Mouse (Mus musculus) layer of hippocampus, adult 9-11 months (tissue): ENCODE measurements around the gene Abi3.
A peak's percentile ranks its signal among the peaks of the same experiment; 100 is the strongest.
"Not testable (repeated sequence)": the region's sequence is repeated elsewhere in the genome, so short reads cannot be mapped to it uniquely, and the experiment has no call there.

Experiments
- DNase-seq: peaks from one replicate; pipeline ENCODE4 v3.0.0; 2022

Gene Abi3

DNA sequence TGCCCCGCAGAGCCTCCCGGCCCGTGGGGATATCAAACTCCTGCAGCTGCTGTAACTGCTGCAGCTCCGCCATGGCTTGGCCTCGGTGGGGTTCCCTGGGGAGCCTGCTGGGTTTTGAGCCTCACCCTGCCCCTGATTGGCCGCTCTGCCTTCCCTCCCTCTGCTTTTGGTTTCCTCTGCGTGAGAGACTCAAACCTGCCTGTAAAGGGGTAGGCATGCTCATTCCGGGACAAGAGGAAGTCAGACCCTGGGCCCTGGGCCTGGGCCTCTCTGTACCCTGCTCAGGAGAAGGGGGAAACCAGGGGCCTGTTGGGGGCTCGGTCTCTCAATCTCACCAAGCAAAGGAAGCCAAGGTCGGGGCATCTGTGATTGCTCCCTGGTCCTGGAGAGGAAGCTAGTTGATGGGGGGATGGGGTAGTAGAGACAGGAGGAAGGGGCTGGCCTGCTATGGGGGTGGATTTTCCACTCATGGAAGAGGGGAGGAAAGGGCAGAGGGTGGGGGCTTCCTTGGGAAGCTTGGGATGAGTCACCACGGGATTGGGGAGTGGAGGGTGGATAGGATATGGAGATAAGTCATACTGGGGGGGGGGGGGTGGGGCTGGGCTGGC lies at the start of gene Abi3:
Gene Abi3 (minus strand): TSS at position 403 of the 608 bp plus-strand sequence.
- peak; percentile 71 for DNase-seq

DNA sequence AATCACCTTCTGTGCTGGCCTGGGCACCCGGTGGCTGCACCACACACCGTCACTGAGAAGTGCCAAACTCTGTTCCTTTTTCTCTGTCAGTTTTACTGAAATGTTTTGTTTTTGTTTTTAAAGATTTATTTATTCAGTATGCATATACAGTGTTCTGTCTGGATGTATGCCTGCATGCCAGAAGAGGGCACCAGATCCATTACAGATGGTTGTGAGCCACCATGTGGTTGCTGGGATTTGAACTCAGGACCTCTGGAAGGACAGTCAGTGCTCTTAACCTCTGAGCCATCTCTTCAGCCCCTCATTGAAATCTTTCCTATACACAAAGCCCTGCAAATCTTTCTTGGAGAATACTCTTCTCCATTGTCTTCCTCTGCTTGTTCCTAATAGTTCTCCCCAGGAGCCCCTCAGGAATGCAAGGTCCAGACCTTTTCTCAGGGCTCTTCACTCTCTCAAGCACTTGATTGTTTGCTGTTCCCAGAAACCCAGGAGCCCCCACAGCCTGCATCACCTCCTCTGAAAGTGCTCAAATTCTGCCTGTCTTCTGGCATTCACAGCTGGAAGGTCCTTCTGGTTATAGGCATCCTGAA lies 48.3 kb upstream of the Abi3 start:
- DNase-seq = no peak

DNA sequence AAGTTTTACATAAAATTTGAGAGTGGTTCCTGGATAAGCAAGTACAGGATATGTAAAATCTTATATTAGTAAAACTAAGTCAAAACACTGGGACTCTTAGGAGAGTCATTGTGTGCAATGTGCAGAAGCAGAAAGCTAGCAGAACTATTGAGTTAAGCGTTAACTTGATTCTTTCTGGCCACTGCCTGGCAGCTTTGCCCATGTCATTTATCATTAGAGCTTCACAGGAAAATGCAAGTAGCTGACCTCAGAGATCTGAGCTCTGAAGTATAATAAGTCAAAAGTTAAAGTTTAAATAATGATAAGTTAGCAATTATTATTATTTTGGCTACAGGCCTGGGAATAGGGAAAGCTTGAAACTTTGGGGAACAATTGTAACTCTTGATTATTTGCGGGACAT lies 37.6 kb upstream of the Abi3 start:
- not testable (repeated sequence) for DNase-seq

DNA sequence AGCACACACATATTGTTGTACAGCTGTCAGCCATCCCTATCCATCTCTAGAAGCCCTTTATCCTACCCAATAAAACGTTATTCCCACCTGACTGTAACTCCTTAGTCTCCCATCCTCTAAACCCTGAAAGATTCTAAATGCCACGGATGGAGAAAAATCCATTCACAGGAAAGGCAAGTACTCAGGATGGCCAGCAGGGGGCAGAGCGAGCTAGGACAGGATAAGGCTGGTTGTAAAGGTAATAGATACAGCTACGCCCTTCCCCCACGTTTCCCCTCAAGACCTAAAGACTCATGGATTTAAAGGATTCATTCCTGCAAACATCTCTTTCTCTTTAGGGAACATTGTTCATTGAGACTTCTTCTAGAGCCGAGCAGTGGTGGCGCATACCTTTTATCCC lies 34.0 kb upstream of the Abi3 start:
- no peak for DNase-seq

DNA sequence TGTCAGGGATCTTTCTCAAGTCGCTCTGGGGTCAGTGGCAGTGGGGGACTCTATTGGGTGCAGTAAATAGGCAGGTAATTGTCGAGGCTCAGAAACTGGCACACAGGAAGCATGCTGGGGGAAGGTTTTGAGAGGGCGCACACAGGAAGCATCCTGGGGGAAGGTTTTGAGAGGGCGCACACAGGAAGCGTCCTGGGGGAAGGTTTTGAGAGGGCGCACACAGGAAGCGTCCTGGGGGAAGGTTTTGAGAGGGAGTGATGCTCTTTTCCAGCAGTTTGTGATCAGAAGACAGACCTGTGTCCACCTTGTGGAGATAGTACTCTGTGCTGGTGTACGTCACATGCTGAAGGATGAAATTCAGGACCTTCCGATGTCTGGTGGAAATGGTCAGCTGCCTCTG lies 33.5 kb upstream of the Abi3 start:
- DNase-seq = no peak

DNA sequence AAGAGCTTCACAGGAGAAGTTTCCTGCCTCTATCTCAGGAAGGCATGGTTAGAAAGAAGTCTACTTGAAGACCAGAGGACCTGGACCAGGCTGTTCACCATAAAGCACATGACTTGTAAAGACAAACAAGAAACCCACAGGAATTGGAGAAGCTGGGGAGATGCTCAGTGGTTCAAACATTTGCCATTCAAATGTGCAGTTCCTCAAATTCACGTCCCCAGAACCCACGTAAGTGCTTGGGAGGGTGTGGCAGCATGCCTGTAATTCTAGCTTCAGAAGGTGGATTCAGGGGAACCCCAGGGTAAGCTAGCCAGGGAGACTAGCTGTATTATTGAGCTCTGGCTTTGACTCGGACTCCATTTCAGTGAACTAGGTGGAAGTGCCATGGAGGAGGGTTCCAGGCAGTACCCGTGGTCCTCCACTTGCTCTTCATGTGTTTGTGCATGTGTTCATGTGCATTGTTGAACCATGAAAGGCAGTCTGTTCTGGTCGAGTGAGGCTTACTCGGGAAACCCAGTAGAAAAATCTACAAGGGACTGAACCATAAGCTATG lies 27.7 kb upstream of the Abi3 start:
- no peak for DNase-seq

DNA sequence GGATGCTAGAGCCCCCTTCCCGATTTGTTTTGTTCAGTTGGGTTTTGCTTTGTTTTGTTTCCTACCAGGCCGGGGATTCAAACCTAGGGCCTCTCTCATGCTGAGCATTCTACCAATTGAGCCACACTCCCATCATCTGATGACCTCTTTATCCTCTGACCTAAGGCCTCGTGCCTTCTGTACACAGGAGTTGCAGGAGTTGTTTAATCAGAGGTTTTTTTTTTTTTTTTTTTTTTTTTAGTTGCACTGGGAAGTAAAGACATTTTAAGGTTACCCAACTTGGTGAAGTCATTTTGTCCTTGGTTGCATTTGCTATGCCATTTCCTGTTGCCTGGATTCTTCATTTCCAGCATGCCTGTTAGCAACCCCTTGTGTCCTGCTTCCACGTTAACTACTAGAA lies 27.2 kb upstream of the Abi3 start:
- DNase-seq = no peak

DNA sequence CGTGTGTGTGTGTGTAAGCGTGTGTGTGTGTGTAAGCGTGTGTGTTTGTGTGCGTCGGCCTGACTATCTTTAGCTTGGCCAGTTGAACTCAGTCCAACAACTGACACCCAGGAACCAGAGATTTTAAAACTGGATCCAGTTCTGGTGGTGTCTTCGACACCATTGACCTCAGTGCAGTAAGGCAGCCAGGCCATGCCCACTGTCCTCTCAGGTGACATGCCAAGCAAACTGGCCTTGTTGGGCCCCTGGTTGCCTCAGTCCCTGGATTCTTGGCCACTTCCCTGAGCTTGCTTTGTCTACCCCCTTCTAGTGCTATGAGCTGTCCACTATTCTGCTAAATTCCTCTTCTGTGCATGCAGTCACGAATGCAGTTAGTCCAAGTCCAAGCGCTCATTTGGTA lies 19.1 kb upstream of the Abi3 start:
- DNase-seq = no peak

DNA sequence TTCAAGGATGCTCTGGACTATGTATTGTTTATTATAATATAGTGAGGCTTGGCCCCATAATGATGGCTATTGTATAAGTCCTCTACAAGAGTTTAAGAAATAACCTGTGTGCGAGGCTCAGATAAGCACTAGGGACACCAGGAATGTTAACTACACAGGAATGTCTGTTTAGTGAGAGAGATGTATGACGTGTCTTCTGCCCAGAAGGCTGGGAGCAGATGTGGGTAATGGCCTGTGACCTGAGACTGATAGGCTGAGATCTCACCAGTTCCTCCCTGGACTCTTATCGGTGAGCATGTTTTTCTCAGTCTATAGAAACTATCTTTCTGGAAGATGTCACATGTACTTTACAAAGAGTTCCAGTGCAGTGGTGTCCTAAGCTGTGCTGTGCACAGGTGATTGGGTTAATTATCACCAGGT lies 17.8 kb upstream of the Abi3 start:
- DNase-seq = no peak

DNA sequence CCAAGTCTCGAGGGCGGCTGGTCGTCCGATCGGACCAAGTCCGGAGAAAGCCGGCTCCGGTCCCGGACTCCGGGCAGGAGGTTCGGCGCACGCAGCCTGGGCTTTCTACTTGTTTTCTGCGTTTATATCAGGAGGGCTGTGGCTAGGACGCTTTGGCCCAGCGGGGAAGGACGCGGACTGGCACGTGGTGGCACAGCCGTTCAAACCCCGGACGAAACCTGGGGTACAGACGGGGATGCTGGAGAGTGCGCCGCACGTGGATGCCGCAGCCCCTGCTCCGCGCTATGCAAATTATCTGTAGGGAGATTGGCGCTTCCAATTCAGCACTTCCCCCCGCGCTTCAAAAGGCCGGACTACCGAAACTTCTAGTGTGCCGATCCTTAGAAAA lies 17.2 kb upstream of the Abi3 start:
- peak; percentile 63 for DNase-seq

DNA sequence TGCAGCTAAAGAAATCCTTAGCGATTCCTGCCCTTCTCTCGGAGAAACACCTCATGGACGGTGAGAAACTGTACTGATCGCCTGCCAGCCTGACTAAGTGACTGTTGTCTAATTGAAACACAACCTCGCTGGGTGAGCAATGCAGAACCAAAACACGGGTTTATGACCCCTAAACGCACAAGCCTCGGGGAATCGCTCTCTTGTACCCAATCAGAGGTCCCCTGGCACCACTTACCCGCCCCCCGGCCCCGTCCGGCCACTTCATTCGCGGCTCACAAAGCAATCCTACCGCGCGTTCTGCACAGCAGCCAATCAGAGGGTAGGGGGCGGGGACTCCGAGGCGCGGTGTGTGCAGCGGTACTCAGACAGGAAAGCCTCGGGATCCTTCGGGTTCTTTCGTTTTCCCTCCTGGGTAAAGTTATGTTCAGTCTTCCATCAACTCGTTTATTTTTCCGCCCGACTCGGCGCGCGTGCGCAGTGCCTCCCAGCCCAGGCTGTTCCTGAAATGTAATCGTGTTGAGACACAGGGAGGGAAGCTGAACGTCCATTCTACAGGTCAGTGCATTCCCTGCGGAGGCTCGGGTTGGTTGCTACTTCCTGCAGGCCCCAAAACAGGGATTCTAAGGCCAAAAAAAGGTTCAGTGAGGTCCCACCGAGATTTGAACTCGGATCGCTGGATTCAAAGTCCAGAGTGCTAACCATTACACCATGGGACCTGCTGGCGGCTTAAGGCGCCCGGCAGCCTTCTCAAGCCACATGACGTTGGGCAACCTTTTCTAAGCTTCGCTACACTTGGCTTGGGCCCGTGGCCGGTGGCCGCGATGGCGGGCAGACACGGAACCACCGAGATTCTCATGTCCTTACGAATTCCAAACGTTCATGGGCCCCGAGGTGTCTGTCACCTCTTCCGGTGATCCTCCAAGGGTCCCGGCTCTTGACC lies 16.5 kb upstream of the Abi3 start:
- DNase-seq = peak; percentile 98

DNA sequence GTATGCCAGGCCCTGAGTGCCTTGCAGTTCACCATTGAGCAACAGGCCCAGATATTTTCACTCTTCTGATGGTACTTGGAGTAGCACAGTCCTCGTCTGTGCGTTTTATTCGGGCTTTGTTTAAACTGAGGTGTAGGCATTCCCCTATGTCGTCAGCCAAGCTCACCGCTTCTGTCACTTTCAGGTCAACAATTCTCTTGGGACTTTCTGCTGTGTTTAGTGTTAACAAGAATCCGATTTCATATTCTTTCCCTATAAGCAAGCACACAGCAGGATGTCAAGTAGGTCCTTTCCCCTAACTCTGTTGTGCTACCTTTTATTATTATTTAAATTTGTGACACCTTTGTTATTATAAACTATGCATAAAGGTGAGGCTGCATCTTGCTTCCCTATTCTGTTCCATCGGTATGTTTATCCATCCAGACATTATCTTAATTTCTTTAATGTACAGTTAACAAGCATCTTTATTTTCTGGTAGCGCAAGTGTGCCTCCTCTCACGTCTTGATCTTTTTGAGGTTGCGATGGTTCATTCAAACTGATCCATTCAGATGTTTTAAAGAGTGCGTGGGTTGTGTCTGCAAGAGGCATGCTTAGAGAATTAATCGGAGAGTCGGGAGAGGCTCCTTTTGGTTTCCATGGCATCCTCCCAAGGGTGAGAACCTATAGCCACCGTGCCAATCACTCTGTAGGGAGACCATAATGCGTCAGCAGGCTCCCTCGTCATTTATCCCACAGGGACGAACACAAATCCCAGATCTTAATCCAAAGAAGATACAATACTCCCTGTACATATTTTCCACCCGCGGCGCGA lies 15.6 kb upstream of the Abi3 start:
- DNase-seq = peak; percentile 56

DNA sequence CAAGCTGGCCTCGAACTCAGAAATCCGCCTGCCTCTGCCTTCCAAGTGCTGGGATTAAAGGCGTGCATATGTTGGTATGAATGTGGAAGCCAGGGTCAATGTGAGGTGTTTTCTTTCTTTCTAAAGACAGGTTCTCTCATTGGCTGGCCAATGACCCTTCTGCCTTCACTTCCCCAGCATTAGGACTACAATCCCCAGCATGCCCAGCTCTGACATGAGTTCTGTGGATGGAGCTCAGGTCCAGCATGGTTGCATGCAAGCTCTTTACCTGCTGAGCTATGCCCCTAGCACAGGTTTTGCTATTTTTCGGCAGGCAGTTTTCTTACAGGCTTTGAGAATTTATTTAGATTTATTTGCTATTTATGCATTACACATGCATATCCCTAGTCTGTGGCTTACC lies 15.0 kb upstream of the Abi3 start:
- DNase-seq = no peak

DNA sequence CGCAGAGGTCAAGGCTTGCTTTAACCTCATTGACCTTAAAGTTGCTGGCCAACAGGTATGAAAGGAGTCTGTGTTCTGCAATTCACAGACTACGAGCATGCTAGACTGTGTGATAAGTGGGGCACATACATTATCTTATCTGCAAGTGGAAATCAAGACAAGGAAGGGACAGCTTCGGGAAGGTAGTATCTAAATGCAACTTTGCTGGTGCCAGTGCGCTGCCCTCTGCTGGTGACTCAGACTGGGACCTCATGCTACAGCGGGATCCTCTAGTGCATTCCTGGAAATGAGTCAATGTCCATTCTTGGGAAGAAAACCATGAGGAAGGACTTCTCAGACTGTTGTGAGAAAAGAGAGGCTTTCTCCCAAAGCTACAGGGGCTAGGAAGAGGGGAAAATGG lies 11.4 kb upstream of the Abi3 start:
- DNase-seq = peak; percentile 39

DNA sequence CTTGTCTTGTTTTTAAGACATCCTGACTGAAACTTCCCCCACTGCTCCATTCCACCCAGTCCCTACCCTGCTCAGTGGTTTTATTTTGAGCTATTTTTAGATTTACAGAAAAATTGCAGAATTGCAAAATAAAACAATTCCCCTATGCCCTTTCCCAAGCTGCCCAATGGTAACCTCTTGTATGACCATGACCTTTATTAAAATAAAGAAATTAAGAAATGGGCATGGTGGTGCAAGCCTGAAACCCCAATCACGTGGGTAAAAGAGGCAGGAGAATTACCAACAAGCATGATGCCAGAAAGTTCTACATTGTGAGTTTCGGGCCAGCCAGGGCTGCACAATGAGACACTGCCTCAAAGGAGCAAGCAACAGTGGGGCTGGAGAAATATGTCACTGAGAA lies 8.6 kb upstream of the Abi3 start:
- no peak for DNase-seq

DNA sequence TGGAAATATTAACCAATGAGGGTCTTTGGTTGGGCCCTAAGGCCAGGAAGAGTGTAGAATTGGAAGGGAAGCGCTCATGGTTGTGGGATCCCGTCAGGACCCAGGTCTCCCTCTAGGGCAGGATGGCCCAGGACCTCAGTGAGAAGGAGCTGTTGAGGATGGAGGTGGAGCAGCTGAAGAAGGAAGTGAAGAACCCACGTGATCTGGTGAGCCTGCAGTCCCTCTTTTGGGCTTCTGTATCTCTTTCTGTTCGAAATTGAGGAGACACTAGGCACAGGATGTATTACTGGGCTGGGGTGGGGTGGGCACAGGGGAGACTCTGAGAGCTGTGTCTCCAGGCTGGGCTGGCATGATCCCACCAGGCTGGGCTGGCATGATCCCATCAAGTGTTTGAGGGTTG lies 2.7 kb upstream of the Abi3 start:
- DNase-seq = no peak

DNA sequence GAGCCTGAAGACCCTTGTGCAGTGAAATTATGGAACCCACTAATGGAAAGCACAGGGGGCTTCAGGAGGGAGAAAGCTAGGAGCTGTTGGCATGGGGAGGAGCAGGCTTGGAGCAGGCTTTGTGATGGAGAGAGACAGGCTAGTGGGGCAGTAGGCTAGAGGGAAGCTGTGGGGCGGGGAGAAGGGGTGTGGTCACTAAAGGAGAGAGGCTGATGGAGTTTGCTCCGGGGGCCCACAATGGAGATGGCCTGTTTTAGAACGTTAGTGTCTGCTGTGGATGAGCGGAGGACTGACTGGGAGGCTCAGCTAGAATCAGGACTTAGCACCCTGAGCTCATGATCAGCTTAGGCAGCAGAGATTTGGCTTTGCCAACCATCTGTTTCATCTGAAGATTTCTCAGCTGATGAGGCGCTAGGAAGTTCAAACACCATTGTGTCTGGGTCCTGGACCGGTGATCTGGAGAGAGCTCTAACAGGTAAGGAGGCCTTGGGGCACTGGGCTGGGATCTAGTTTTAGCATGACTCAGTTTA lies 1.2 kb upstream of the Abi3 start:
- no peak for DNase-seq

DNA sequence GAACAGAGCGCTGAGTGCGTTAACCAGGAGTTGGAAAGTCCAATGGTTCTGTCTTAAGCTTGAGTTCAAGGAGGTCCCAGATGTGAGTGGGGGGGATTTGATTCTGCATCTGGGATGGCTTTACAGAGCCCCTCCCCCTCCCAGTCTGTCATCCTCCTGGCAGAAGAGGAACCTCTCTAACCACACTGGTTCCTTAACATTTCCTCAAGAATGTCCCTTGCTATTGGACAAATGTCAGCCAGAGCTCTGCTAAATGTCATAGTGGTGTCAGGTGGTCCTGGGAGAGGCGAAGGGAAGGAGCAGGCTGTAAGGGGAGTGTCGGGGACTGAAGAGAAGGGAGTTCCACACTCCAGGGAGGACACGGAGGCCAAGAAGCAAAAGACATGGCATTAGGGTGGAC lies 677 bp upstream of the Abi3 start:
- no peak for DNase-seq

DNA sequence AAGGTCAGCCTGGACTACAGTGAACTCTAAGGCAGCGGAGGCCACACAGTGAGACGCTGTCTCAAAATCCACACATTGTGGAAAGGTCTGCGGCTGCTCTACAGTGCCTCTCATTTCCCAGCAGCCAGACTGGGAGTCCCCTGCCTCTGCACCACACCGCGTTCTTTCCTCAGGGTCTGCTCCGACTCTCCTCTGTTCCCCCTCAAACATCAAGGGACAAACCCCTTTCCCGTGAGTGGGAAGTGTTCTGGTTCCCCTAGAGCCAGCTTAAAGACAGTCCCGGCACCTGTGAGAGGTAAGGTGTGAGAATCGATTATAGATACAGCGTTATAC lies 812 bp downstream of the Abi3 start:
- DNase-seq = no peak

DNA sequence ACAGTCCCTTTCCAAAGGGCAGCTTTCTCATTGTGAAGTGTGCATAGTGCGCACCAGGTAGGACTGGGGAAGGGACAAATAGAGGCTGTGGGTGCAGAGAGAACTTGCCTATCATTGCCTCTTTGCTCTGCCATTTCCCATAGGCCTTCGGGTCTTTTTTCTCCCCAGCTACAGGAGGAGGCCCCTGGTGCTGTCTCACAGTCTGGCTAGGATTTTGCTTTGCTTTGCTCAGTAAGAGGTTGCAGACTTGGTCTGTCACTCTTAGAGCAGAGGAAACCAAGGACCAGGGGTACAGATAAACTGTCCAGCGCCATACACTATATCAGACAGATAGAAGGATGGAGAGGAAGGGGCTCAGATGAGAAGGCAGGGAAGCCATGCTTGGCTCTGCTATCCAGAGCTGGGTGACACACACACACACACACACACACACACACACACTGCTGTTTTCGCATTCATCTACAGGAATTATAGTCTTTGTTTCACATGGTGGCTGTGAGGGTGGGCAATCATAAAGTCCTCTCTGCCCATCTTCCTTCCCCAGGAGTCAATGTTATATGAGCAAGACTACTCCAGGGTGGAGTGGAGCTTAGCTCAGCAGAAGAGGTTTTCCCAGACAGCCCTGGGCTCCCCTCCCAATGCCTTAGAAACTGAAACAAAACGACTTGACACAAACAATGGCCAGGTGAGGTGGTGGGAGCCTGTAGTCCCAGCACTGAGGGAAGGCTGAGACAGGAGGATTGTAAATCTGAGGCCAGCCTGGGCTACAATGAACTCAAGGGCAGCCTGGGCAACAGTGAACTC lies 1.4 kb downstream of the Abi3 start:
- no peak for DNase-seq

DNA sequence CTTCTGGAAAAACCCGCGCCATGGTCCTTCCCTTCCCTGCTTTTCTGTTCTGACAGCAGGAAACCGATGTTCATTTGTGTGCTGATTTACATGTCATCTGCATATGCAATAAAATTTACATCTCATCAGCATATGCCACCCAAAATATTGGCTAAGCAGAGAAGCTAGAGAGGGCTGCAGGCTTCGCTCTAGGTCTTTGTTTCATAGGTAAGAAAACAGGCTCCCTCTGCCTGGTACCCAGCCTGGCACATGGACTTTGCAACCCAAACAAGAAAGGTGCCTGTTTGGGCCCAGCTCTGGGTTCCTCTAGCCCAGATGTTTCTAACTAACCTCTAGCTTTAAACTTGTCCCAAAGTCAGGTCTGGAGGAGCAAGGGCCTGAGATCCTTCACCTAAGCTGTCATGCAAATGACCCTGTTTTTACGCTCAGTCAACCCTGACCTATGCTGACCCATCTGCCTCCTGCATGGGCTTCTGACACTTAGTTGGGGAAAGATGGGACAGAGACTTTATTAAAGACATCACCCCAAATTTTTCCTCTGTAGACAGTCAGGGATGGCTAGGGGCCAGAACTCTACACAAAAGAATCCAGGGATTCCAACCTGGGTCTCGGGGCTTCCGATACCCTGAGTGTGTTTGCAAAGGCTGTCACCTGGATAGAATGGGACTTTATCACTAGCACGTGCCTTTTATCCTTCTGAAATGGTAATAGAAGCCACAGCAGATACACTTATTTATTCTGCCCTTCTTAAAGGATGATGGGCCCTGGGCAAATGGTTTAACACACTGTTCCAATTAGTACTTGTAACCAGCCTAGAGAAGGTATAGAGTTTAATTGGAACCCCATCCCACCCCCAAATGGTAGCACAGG lies 3.0 kb downstream of the Abi3 start:
- DNase-seq = no peak
